Mouse (Mus musculus) erythroblast, embryonic 14.5 days (primary cell): ENCODE data around the gene Map3k1.

Experiments
- GATA1 ChIP-seq: IDR thresholded peaks from 2 replicates; pipeline ENCODE4 v1.6.1; 2012; ENCODE audit warnings: low read length, inconsistent platforms, mixed read lengths
- TAL1 ChIP-seq: IDR thresholded peaks from 3 replicates; pipeline ENCODE4 v1.6.1; 2012; ENCODE audit warnings: low read length, inconsistent platforms, mixed read lengths

DNA sequence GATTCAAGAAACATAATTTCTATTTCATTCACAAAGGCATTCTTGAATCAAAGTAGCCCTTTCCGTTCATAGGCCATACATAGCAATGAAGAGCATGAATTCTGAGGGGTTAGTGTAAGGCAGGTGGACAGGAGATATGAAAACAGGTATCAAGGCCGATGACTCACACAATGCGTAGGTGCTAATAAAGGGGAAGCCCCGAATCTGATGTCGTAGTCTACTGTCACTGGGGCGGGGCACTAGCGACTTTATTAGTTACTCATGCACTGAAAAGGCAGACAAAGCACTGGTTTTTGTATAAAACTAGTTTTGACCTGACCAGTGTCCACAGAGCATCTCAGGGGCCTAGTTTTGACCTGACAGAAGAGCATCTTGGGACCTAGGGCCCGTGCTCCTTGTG, 36.7 kb downstream of the Map3k1 start:
- TF ChIP-seq GATA1 = no peak
- no peak for TF ChIP-seq TAL1
